Mouse (Mus musculus): ENCODE results near the gene Dgcr2.
A peak's percentile ranks its signal among the peaks of the same experiment; 100 is the strongest.

Dgcr2 gene

DNA sequence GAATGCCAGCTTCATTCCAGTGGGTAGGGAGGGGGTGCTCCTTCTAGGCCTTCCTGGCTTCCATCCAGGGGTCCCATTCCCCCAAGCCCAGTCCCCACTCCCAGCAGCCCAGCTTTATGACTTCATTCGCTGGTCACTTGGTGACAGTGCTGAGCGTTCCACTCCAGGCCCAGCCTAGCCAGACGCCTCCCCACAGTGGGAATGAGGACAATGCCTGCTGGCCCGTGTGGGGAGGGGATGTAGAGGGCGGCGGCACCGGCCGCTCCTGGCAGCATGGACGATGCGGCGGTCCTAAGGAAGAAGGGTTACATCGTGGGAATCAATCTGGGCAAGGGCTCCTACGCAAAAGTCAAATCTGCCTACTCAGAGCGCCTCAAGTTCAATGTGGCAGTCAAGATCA lies at the start of gene Dgcr2, which contains the start of gene Tssk2:
Gene Dgcr2 (minus strand): TSS at position 101 of the 400 bp plus-strand sequence.
Gene Tssk2 (plus strand): TSS at position 176 of the 400 bp plus-strand sequence.
- DNase-seq = peak; percentile 89

DNA sequence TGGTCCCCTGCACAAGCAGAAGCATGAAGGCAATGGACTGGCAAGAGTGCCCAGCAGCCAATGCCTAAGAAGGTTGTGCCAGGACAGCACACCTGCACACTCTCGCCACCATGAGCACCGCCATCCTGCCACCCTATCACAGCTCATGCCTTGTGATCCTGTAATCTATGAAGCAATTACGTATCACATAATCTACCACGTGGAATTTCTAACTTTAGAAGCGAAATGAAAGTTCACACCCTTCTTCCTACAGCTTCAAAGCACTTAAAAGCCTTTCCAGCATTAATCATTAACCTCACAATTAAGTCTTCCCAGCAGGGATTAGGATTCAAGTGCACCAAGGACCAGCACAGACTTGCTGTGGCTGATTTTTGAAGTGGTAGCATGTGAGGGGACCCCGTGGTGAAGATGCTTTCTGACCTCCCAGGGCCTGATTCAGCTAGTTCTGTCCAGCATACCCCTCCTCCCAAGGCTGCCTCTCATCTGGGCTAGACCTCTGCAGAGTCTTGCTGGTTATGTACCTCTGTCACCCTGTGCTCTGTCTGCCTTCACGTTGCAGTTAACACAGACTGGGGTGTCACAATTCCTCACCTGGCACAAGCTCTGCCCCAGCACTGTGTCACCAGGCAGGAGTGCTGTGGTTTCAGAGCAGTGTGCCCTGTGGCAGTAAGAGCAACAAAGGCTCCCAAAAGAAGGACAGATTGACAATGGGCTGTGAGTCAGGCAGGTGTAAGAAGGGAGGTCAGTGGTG lies 46.9 kb upstream of the Dgcr2 start:
- DNase-seq = peak; percentile 85

DNA sequence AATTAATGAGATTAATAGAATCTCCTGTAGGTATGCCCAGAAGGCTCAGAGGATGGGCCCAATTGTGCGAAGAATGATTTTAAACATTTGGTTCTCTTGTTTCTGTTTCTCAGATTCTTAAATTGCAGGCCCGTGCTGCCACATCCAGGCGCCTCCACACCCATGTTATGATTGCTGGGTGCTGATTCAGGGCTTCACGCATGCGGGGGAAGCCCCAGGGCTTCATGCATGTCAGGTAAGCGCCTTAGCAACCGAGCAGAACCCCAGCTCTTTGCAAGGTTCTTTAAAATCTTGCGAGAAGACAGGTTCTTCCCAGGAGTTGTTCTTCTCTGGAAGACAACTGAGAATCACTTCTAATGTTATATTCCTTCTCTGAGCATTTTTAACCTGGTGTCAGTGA lies 45.1 kb upstream of the Dgcr2 start:
- DNase-seq = peak; percentile 54

DNA sequence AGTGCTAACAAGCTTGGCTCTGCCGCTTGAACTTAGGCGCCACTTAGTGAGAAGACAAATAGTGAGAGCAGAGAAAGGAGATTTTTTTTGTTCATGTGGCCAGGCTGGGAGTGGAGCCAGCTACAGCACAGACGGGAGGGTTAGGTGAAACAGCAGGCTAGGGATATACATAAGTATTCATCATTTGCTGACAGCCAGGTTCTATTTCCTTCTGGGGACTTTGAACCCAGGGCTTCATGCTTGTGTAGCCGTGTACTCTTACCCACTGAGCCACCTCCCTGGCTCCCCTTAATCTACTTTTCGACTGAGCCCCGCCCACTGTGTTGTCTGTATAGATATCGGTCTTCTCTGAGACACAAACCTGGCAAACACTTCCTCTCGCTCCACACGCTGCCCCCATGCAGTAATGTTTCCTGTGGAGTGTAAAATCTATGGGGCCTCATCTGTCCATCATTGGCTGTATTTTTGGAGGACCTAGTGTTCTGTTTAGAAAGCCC lies 40.9 kb upstream of the Dgcr2 start:
- peak; percentile 83 for DNase-seq

DNA sequence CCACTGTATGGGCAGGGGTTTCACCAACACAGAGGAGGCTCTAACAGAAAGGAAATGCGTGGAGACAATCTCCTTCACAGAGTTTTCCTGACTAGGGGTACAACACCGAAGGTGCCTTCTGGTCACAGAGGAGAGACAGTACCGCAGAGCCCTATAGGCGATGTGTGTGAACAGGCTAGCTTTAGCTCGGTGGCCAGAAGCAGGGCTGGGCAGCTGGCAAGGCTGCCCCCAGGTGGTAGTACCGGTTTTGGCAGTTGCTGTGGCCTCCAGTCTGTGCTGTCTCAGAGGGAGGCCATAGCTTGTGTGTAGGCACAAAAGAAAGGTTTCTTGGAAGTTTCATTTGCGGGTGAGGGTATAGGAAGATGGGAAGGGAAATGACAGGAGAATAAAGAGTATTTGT lies 40.5 kb upstream of the Dgcr2 start:
- peak; percentile 90 for DNase-seq

DNA sequence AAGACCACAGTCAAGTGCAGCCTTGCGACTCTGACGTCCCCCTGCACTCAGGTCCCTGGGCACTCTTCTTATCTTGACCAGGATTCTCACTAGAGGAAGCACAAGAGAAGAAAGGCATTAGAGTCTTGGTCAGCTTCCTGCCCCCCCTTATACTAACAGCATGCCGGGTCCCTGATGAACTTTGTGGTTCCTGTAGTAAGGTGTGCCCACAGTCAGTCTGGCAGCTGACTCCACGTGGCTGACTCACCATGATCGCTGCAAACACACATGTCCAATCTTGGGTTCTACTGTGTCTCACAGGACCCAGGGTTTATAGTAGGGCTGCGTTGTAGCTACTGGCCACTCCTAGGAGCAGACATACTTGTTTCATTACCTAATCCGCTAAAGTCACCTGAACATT lies 39.8 kb upstream of the Dgcr2 start:
- DNase-seq = peak; percentile 55

DNA sequence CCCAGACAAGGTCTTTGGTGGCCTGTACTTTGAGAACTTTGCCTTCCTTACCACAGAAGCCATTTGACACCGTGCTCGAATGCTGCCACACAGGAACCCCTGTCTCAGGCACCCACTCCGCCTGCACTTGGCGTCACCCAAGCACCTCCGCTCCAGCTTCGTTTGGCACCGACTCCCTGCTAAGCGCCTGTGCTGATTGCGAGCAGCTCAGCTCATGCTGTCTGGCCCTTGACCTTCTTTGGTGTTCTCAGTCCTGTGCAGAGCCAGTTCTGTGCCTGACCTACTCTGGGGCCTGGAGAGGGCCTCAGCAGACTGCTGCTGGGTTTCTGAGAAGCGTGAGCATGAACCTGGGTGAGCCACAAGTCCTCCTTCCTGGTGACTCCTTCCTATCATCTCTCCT lies 38.4 kb upstream of the Dgcr2 start:
- DNase-seq = peak; percentile 93

DNA sequence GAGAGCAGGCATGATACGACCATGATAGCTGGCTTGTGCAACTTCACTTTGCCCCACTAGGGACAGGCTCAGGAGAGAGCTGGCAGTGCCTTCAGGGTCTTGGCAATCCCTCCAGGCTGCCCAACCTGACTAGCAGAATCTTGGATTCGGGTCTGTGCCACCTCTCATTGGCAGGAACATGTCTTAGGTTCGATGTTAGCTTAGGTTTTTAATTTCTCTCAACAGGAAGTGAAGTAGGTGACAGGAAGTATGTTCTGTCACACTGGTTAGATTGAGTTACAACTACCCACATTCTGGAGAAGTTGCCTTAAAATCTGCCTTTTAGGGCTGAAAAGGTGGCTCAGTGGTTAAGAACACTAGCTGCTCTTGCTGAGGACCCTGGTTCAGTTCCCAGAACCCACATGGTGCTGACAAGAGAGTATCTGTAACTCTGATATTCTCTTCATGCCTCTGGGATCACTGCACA lies 36.1 kb upstream of the Dgcr2 start:
- peak; percentile 82 for DNase-seq

DNA sequence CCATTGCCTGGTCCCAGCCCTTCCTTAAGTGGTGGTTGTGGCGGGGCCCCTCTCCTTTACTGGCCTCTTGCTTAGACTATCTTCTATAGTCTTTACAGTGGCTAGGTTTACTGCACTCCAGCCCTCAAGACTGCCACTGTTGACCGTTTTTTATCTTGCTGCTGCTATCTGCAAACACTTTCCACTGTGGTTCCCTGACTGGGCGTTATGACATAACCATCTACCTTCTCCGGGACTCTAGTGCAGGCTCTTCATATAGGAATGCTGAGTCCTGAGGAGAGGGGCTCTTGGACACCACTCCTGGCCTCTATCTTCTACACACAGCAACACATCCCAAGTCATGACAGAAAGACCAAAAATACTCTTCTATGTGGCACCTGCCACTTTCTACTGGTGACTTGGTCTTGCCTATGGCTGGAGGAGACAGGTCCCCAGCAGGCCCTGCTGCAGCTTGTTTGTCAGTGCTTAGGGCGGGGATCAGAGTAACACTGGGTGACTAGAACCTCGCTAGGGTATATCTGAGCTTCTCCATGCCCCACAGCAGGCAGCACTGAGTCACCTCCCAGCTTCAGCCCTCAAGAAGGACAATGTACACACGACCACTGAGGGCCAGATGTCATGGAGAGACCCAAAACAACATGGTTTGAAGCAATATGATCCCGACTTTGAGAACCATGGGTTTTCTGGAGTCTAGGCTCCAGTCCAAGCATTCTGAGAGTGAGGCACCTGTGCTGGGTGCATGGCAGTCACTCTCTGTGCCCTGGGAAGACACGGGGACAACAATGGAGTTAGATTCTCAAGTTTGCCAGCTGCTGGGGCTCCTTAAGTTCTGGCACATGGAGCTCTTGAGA lies 35.5 kb upstream of the Dgcr2 start:
- peak; percentile 87 for DNase-seq

DNA sequence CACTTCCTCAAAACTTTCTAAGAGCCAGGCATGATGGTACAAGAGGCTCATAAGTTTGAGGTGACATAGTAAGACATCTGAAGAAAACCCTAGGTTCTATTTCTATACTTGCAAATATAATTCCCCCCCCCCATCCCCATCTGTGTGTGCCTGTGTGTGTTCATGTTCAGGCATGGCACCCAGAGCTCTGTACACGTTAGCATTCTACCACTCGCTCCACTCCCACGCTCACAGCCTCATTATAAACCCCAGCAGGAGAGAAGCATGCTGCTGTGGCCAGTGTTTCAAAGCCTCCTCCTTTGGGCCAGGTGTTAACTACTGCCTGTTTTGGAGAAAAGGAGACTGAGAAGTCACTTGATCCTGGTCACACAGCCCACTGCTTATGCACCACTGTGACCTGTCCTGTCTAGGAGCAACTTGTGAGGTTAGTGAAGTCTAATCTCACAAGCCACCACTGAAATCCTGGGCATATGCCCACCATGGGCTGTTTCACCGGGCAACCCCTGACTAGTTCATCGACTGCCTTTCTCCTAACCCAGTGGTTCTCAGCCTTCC lies 33.6 kb upstream of the Dgcr2 start:
- peak; percentile 76 for DNase-seq

DNA sequence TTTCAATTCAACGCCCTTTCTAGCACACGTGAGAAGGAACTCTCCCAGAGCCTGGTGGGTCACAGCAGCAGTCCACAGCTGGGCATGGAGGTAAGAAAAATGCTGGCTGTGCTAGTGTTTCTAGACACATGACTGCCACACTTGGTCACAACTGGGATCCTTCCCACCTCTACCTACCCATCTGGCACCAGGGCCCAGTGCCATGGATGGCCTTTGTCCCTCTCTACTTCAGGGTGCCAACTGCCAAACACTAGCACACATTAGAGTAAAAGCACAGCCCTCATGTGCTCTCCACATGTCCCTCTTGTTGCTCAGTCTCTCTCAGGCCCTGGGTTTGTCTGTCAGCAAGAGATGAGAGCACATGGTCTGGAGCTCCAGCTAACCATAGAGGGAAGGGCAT lies 31.3 kb upstream of the Dgcr2 start:
- DNase-seq = peak; percentile 81

DNA sequence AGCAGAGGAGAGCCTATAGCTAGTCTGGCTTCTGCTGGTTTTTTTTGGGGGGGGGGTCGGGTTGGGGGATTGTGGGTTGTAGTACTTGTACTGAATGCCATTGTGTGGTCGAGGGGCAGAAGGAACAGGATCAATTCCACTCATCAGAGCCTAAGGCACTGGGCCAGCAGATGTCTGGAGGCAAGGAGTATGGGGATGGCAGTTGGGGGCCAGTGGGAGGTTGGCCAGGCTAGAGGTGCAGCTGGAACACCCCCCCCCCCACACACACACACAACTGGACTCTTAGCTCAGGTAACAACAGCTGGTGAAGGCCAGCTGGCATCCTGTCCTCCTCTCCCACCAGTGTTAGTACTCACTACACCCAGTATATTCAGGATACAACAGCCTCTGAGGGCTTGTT lies 30.8 kb upstream of the Dgcr2 start:
- DNase-seq = peak; percentile 91

DNA sequence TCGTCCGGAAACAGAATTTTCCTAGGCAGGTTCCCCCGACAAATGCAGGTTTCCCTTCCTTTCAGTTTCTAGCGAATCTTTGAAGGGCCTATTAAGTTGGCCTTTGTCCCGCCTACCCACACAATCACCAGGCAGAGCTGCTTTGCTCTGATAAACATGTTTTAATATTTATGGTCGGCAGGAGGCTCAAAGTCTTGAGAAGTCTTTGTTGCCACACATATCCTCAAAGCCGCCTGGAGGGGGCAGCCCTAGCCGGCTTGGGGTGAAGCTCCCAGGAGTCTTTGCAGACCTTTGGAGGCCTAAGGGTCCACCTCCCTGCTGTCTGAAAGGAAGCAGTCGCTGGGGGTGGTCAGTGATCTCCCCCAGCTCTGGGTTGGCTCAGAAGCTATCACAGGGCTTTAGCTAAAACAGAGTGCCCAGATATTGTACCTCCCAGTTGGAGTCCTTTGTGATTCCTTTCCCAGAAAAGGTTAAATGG lies 30.3 kb upstream of the Dgcr2 start:
- DNase-seq = peak; percentile 98

DNA sequence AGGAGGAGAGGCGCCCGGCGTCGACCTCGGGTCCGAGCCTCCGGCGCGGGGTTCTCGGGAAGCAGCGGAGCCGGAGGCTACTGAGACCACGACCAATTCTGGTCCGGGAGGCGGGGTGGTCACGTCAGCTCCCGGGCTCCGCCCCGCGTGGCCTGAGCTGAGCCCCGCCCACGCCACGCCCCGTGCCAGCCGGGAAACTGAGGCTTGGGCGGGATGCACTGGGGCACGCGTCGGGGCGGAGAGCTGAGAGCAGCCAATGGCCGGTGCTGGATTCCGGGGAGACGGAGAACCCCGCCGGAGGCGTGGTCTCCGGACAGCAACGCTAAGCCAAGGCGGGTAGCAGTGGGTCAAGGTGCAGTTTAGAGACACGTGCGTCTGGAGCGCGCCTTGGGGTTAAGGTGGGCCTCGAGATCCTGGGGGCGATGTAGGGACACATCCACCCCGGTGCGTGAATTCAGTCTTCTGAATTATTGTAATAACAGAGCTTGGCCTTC lies 29.8 kb upstream of the Dgcr2 start, which contains the start of gene Slc25a1:
Gene Slc25a1 (minus strand): TSS at position 133 of the 494 bp plus-strand sequence.
- DNase-seq = peak; percentile 98

DNA sequence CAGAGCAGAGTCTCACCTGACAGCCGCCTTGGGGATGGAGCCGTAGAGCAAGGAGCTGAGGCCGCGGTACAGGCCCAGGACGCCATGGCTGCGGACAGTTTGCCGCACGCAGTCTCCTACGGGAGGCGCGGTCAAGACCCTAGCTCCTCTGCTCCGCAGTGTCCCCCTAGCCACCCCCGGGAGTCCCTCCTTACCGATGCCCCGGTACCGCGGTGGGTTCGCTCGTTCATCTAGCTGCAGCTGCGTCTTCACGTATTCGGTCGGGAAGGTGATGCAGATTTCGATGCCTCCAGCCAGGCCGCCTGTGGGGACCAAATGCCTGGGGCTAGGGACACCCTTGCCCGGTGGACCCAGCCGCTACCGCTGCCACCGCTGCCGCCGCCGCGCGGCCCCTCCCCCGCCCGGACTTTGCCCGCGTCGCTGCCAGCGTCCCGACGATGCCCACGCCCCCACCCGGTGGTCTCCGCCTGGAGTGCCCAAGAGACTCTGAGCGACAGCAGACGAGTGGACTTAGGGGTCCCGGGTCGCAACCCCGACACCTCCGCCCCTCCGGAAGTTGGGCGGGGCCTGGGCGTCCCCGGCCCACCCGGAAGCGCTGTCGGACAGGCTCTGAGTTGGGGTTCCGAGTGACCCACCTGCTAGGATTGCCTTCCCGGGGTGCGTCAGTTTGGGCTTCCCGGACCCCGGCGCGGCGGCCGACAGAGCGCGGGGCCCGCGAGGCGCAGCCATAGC lies 29.2 kb upstream of the Dgcr2 start:
- DNase-seq = no peak

DNA sequence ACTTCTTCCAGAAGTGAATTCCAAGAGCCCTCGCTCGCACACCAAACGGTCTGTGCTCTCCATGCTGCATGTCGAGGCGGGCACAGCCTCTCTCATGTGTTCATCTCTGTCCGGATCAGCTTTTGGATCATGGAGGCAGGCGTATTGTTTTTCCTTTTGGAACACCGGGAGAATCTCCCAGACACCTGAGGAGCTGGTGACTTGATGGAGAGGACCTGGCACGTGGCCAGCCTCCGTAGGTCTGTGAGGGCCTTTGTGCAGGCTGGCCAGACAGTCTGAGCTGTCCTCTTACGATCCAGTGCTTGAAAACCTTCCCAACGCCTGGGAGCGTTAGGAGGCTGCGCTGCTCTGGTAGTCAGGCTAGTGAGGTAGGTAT lies 23.8 kb upstream of the Dgcr2 start:
- DNase-seq = no peak

DNA sequence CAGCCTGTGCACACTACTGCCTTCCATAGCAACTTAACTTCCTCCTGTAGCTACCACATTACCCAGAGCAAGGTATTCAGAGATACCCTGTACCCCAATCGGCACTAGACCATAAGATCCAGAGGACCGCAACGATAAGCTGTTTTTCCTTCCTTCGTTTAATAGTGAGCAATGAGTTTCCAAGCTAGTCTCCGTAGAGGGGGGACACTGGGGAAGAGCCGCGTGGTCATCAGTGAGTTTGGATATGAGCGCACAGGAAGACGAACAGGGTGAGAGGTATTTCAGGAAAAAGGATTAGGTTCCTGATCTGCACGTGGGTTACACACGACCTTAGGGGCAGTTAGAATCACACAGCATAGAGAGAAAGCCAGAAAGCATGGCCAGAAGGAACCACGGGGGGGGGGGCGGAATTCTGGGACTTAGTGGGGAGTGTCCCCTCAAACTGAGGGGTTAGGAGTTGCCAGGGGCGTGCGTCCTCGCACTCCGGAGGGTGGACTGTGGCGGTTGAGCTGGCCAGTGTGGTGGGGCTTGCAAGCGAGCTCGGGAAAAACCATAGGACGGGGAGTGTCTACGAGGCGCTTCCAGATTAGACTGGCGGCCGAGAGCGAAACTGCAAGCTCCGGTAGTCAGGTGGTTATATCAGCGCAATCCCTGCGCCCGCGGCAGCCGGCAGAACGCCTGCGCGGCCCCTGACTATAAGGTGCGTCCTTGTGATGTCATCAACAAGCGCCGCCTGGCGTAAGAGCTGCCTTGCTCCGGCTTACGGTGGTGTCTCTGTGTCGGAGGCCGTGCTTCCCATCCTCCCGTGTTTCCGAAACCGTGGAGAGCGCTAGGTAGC lies 23.2 kb upstream of the Dgcr2 start:
- DNase-seq = peak; percentile 99

DNA sequence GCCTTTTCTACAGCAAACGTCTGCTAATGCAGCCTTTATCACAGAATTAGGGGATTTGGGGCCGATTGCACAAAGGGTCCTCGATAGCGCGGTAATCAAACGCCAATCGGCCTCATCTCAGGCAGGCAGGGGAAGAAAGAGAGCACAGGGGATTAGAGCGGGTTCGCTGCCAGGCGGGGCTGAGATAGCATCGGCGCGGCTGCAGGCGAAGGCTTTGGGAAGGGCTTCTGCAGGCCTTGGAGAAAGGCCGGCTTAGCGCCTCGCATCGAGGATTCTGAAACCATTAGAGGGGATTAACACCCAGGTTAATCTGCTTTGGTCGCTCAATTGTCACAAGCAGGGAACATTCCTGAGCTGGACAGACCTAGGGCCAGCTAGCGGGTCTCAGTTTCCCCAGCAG lies 22.2 kb upstream of the Dgcr2 start:
- no peak for DNase-seq

DNA sequence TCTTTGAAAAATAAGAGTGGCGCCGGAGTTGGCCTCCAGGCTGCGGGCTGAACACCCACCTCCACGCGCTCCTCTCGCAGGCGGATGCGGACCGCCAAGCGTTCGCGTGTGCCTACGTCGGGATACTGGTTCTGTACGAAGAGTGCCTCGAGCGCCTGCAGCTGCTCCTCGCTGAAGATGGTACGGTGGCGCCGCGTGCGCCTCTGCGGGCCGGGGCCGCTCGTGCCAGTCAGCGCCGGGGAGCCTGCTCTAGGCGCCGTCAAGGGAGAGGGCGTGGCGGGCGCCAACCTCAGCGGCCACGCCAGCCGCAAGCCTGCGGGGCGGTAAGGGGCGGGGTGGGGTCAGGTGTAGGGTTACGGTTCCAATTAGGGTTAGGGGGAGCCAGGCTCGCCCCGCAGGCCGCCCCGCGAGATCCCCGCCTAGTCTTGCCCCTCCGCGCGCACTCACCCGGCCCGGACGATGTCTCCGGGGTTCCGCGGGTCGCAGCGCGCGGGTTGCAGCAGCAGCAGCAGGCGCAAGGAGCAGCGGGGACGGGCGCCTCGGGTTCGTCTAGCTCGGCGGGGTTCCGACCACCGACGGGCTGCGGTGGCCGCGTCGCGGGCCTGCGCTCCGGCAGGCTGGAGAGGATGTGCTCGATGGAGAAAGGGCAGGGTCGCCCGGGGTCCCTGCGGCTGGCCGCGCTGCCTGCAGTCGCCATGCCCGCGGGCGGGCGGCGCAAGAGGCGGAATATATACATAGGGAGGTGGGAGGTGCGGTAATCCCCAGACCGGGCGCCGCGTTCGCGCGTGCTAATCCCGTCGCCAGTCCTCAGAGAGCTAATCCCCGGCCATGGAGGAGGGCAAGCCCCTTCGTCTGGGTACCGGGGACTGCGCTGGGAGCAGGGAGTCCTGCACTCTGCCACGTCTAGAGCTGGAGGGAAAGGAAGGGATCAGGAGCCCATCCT lies 16.2 kb upstream of the Dgcr2 start, which contains the start of gene Gsc2:
Gene Gsc2 (minus strand): TSS at position 753 of the 943 bp plus-strand sequence.
- no peak for DNase-seq

DNA sequence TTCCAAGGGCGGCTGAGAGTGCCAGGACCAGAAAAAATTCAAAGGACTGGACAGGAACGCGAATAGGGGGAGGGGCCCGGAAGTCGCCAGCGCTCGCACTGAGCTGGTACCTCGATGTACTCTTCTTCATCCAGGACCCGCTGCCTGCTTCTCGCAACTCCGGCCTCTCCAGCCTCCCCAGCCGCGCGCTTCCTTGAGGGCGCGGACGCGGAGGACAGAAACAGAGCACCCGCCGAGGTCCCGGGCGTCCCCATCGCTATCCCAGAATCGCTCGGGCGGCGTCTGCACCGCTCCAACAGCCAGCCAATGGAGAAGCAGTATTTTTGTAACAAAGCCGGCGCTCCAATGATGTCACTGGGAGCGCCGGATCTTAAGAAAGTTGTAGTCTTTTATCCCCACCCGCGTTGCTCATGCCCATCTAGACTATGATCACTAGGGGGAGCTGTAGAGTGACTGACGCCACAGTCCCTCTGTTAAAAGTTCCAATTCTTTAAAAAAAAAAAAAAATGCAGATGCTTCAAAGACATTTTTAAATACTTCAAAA lies 12.8 kb upstream of the Dgcr2 start, which contains the start of gene Ess2:
Gene Ess2 (minus strand): TSS at position 297 of the 544 bp plus-strand sequence.
- DNase-seq = peak; percentile 100

All from heart, adult 11 months (tissue).